ENCODE assay signal across 7 mouse cellular contexts in genomic region chr17:23774090-23774489, GRCm38 (mm10). TPM values are rescaled to one million over a fixed set of nuclear protein-coding genes. Genes with fewer than 3 reads are reported as not detected.
DNase-seq lines count a peak whose midpoint lies in the region; ATAC-seq and TF ChIP-seq lines count a peak whose summit lies in the region.

No protein-coding gene starts in this region.

- no peak overlapping the region for H3K27ac ChIP-seq in intestine, embryonic 15.5 days
- H3K27ac ChIP-seq in midbrain, embryonic 13.5 days = no peak overlapping the region
- no peak overlapping the region for H3K27ac ChIP-seq in spleen, adult 2 months (ENCODE audit: insufficient read depth, low read length)

- no peaks in the 10 kb centered on the region for H3K9me3 ChIP-seq in intestine, embryonic 15.5 days
- H3K9me3 ChIP-seq in midbrain, embryonic 13.5 days = no peaks in the 10 kb centered on the region

- no peak for TF ChIP-seq POLR2A in spleen, adult 2 months (IDR thresholded peaks at IDR 0.05; ENCODE audit: low read depth, low read length)

- H3K4me2 ChIP-seq in intestine, embryonic 15.5 days (replicated peaks) = no peak overlapping the region
- H3K4me2 ChIP-seq in midbrain, embryonic 13.5 days (replicated peaks) = no peak overlapping the region

- no peak overlapping the region for H3K4me3 ChIP-seq in intestine, embryonic 15.5 days (replicated peaks)
- no peak overlapping the region for H3K4me3 ChIP-seq in midbrain, embryonic 13.5 days (replicated peaks)
- no peak overlapping the region for H3K4me3 ChIP-seq in spleen, adult 2 months (ENCODE audit: extremely low read depth, insufficient read depth, insufficient read length)

- H3K36me3 ChIP-seq in intestine, embryonic 15.5 days = no peaks in the 10 kb centered on the region
- no peaks in the 10 kb centered on the region for H3K36me3 ChIP-seq in midbrain, embryonic 13.5 days
- H3K36me3 ChIP-seq in spleen, adult 2 months (ENCODE audit: control insufficient read depth, insufficient read depth, low read length) = no peaks in the 10 kb centered on the region

- DNase-seq in WW6 (ENCODE audit: low read depth, low spot score) = peak; percentile 66
- DNase-seq in cerebellum, adult 8-10 months = peak; percentile 77
- peak; percentile 78 to 86 for DNase-seq in frontal cortex, postnatal 36 days (ENCODE audit: low spot score in 2 of 2)
- DNase-seq in left cerebral cortex, postnatal 10 days (ENCODE audit: extremely low spot score in 1 of 2, low spot score in 2 of 2) = peak; percentile 48 to 87
- DNase-seq in spleen, adult 2 months (ENCODE audit: low read depth in 1 of 2, low spot score in 2 of 2) = peak; percentile 75 to 86

- peak; percentile 61 for ATAC-seq in intestine, embryonic 15.5 days
- 0 out of 2 replicates have a peak, but pooled peaks have one; percentile 10 for ATAC-seq in midbrain, embryonic 13.5 days

- no peaks in the 10 kb centered on the region for H3K27me3 ChIP-seq in intestine, embryonic 15.5 days (replicated peaks)
- H3K27me3 ChIP-seq in midbrain, embryonic 13.5 days = no peaks in the 10 kb centered on the region
- H3K27me3 ChIP-seq in spleen, adult 2 months (ENCODE audit: control insufficient read depth, insufficient read depth, low read length) = no peaks in the 10 kb centered on the region

- H3K4me1 ChIP-seq in intestine, embryonic 15.5 days (replicated peaks) = 0 out of 2 replicates have a peak, but pooled peaks cover 3% of the 10 kb centered on the region
- peaks cover 22% of the 10 kb centered on the region for H3K4me1 ChIP-seq in midbrain, embryonic 13.5 days (replicated peaks)
- peaks cover 4% of the 10 kb centered on the region; the same call in 1 of the 2 replicates for H3K4me1 ChIP-seq in spleen, adult 2 months (ENCODE audit: control insufficient read depth, insufficient read depth, insufficient read length)

- TF ChIP-seq CTCF in spleen, adult 2 months (IDR thresholded peaks at IDR 0.05; ENCODE audit: extremely low read depth, insufficient read depth, insufficient read length, insufficient replicate concordance) = peak; percentile 93

- 3% methylated on average over 12 of the region's 12 CpGs for WGBS in intestine, embryonic 15.5 days
- 6% methylated on average over 12 of the region's 12 CpGs for WGBS in midbrain, embryonic 13.5 days
- WGBS in spleen, adult 2 months = 3% methylated on average over 12 of the region's 12 CpGs

- H3K9ac ChIP-seq in intestine, embryonic 15.5 days = no peak overlapping the region
- no peak overlapping the region for H3K9ac ChIP-seq in midbrain, embryonic 13.5 days (replicated peaks)

- intact Hi-C loops in left cerebral cortex, postnatal 10 days (cut with DNase I) = loop anchor here (5.0 kb wide), 1 partner anchor 53 kb away; the partner anchor contains the start of gene Elob

RNA-seq across cellular contexts. Expression of gene Flywch1, which starts 2.7 kb away (rescaled TPM):
- polyA plus RNA-seq in intestine, embryonic 15.5 days (2015; fragmentation: Nextera tagmentation; extraction: Ambion mirVana) = 48.3 and 49.4 TPM in 2 replicates
- total RNA-seq in left cerebral cortex, postnatal 10 days (2021) = 100 to 1,000 TPM; 125 to 133 TPM
- 238 and 243 TPM in 2 replicates for polyA plus RNA-seq in midbrain, embryonic 13.5 days (2015; fragmentation: Nextera tagmentation; extraction: Ambion mirVana)
- 17.4 and 21.2 TPM in 2 replicates for polyA plus RNA-seq in spleen, adult 2 months (2012; rRNA removed)

RNA-seq across cellular contexts. Expression of gene Flywch2, which starts 11.8 kb away (rescaled TPM):
- 14.7 TPM in 2 replicates for polyA plus RNA-seq in intestine, embryonic 15.5 days (2015; fragmentation: Nextera tagmentation; extraction: Ambion mirVana)
- 10 to 100 TPM; 26.9 to 32.1 TPM for total RNA-seq in left cerebral cortex, postnatal 10 days (2021)
- 63.9 and 70.5 TPM in 2 replicates for polyA plus RNA-seq in midbrain, embryonic 13.5 days (2015; fragmentation: Nextera tagmentation; extraction: Ambion mirVana)
- 1.4 and 1.5 TPM in 2 replicates for polyA plus RNA-seq in spleen, adult 2 months (2012; rRNA removed)

RNA-seq across cellular contexts. Expression of gene Srrm2, which starts 16.2 kb away (rescaled TPM):
- 408 and 435 TPM in 2 replicates for polyA plus RNA-seq in intestine, embryonic 15.5 days (2015; fragmentation: Nextera tagmentation; extraction: Ambion mirVana)
- 100 to 1,000 TPM; 555 to 572 TPM for total RNA-seq in left cerebral cortex, postnatal 10 days (2021)
- 639 and 664 TPM in 2 replicates for polyA plus RNA-seq in midbrain, embryonic 13.5 days (2015; fragmentation: Nextera tagmentation; extraction: Ambion mirVana)
- polyA plus RNA-seq in spleen, adult 2 months (2012; rRNA removed) = 601 and 671 TPM in 2 replicates

RNA-seq across cellular contexts. Expression of gene Kremen2, which starts 28.5 kb away (rescaled TPM):
- polyA plus RNA-seq in intestine, embryonic 15.5 days (2015; fragmentation: Nextera tagmentation; extraction: Ambion mirVana) = 0.33 and 0.49 TPM in 2 replicates
- total RNA-seq in left cerebral cortex, postnatal 10 days (2021) = under 1 TPM in 1 of 2 experiments, not detected in 1; 0.36 TPM
- polyA plus RNA-seq in midbrain, embryonic 13.5 days (2015; fragmentation: Nextera tagmentation; extraction: Ambion mirVana) = 0.57 and 0.66 TPM in 2 replicates
- polyA plus RNA-seq in spleen, adult 2 months (2012; rRNA removed) = 0.65 and 0.92 TPM in 2 replicates

RNA-seq across cellular contexts. Expression of gene Paqr4, which starts 33.4 kb away (rescaled TPM):
- polyA plus RNA-seq in intestine, embryonic 15.5 days (2015; fragmentation: Nextera tagmentation; extraction: Ambion mirVana) = 21.8 and 22.7 TPM in 2 replicates
- 10 to 100 TPM; 55.8 to 57.7 TPM for total RNA-seq in left cerebral cortex, postnatal 10 days (2021)
- polyA plus RNA-seq in midbrain, embryonic 13.5 days (2015; fragmentation: Nextera tagmentation; extraction: Ambion mirVana) = 55.8 and 56.8 TPM in 2 replicates
- polyA plus RNA-seq in spleen, adult 2 months (2012; rRNA removed) = 13.8 and 22.0 TPM in 2 replicates
